Mouse (Mus musculus) liver, embryonic 13.5 days (tissue): ENCODE results near the gene 1700125H20Rik. TPM values are rescaled to one million over a fixed set of nuclear protein-coding genes. Genes with fewer than 3 reads are reported as not detected.

Experiments used
- polyA plus RNA-seq: library from polyadenylated mRNA; unstranded; fragments of >200 nt; fragmentation: Nextera tagmentation; extraction: Ambion mirVana; gene quantifications from 2 replicates; pipeline ENCODE4 v1.2.1, GENCODE M21; 2015

1700125H20Rik gene
- polyA plus RNA-seq, 1 experiment from 2014 or later: not detected

Other genes starting within 250 kb of the 1700125H20Rik start
- gene Car4, start 212.6 kb upstream of the 1700125H20Rik start, polyA plus RNA-seq: 0.97 and 1.3 TPM in 2 replicates
- gene Usp32, start 30.2 kb upstream of the 1700125H20Rik start, polyA plus RNA-seq: 9.7 and 10.0 TPM in 2 replicates
- 15.7 and 17.7 TPM in 2 replicates for gene Appbp2, start 64.7 kb downstream of the 1700125H20Rik start, polyA plus RNA-seq
- 21.8 and 22.7 TPM in 2 replicates for gene Ppm1d, start 140.8 kb downstream of the 1700125H20Rik start, polyA plus RNA-seq
- gene Bcas3, start 182.8 kb downstream of the 1700125H20Rik start, polyA plus RNA-seq: 13.6 and 16.4 TPM in 2 replicates